Mouse (Mus musculus) forebrain, postnatal 0 days (tissue): ENCODE data around the gene Polr2f. TPM values are rescaled to one million over a fixed set of nuclear protein-coding genes. Genes with fewer than 3 reads are reported as not detected.
A peak's percentile ranks its signal among the peaks of the same experiment; 100 is the strongest.

Experiments used
- ATAC-seq: fragments of 200-750 bp; cut with Nextera tagmentation; 2 replicates; pipeline ENCODE4 v1.8.0; 2017; ENCODE audit warnings: mild to moderate bottlenecking, moderate library complexity
- DNase-seq: peaks from one replicate; pipeline ENCODE4 v3.0.0-alpha.2; 2015
- H3K27ac ChIP-seq: fragments of 300-500 bp; sonication (generic); 2 replicates; pipeline ENCODE4 v1.5.1; 2014; ENCODE audit warnings: low read depth, mild to moderate bottlenecking, antibody characterized with exemption, low read length, moderate library complexity, mixed read lengths
- H3K27me3 ChIP-seq: fragments of 300-500 bp; sonication (generic); 2 replicates; pipeline ENCODE4 v1.6.1; 2014; ENCODE audit warnings: mild to moderate bottlenecking, low read length, mixed read lengths; ENCODE audit not compliant: insufficient read depth
- H3K36me3 ChIP-seq: fragments of 300-500 bp; sonication (generic); 2 replicates; pipeline ENCODE4 v1.6.1; 2014; ENCODE audit warnings: mild to moderate bottlenecking, moderate library complexity; ENCODE audit not compliant: insufficient read depth
- H3K4me1 ChIP-seq: fragments of 300-500 bp; sonication (generic); 2 replicates; pipeline ENCODE4 v1.6.1; 2014; ENCODE audit warnings: antibody characterized with exemption; ENCODE audit not compliant: insufficient read depth
- H3K4me2 ChIP-seq: fragments of 300-500 bp; sonication (generic); 2 replicates; pipeline ENCODE4 v1.6.1; 2014; ENCODE audit warnings: low read depth, mild to moderate bottlenecking, moderate library complexity
- H3K4me3 ChIP-seq: fragments of 300-500 bp; sonication (generic); 2 replicates; pipeline ENCODE4 v1.5.1; 2014; ENCODE audit warnings: low read depth, low read length, mixed read lengths
- H3K9ac ChIP-seq: fragments of 300-500 bp; sonication (generic); 2 replicates; pipeline ENCODE4 v1.6.1; 2014; ENCODE audit warnings: mild to moderate bottlenecking
- H3K9me3 ChIP-seq: fragments of 300-500 bp; sonication (generic); 2 replicates; pipeline ENCODE4 v1.6.1; 2016; ENCODE audit warnings: low read length
- CTCF ChIP-seq: sonication (generic); IDR thresholded peaks from 2 replicates; pipeline ENCODE4 v1.5.1; 2016; ENCODE audit warnings: antibody characterized with exemption, control low read depth, low read depth
- WGBS: fragments of 180-500 bp; shearing (Covaris S2); extraction: QIAGEN DNeasy Blood & Tissue Kit; methylation state at CpG from one replicate; pipeline ENCODE4 v1.1.7; 2014; 5-methylcytosine and 5-hydroxymethylcytosine counted together
- polyA plus RNA-seq: library from polyadenylated mRNA; unstranded; fragments of >200 nt; fragmentation: Nextera tagmentation; extraction: Ambion mirVana; gene quantifications from 2 replicates; pipeline ENCODE4 v1.2.1, GENCODE M21; 2015
- total RNA-seq: library from RNA; depleted of rRNA; stranded (reverse); fragments of >200 nt; gene quantifications from 2 replicates; pipeline ENCODE4 v1.2.3, GENCODE M21; 2014

Gene Polr2f
- total and polyA plus RNA-seq, 2 experiments from 2014 or later, result 48.6 to 362 TPM

- peaks cover 80% of the 10 kb centered on the region for H3K36me3 ChIP-seq
- H3K4me3 ChIP-seq, result no peak overlapping the region
- no peak for DNase-seq
- H3K9ac ChIP-seq, result no peak overlapping the region
- TF ChIP-seq CTCF, result peak; percentile 55
- no peaks in the 10 kb centered on the region for H3K27me3 ChIP-seq
- no peak overlapping the region for H3K27ac ChIP-seq
- H3K4me1 ChIP-seq, result no peaks in the 10 kb centered on the region
- no peaks in the 10 kb centered on the region for H3K9me3 ChIP-seq
- no peak for ATAC-seq
- H3K4me2 ChIP-seq, result no peak overlapping the region
- 96% methylated on average over 5 of the region's 5 CpGs for WGBS
Observed at GRCm38 (mm10) chr15:79128208-79128607, 12.6 kb upstream of the Polr2f start.

GRCm38 (mm10) chr15:79129311-79129710 is 11.5 kb upstream of the Polr2f start:
- H3K27ac ChIP-seq, result no peak overlapping the region
- DNase-seq (no peak), ATAC-seq (no peak)
- H3K4me2 ChIP-seq, result no peak overlapping the region
- H3K4me1 ChIP-seq, result no peaks in the 10 kb centered on the region
- H3K4me3 ChIP-seq, result no peak overlapping the region
- peaks cover 80% of the 10 kb centered on the region for H3K36me3 ChIP-seq
- H3K9ac ChIP-seq, result no peak overlapping the region
- WGBS, result 87% methylated on average over 7 of the region's 7 CpGs
- no peaks in the 10 kb centered on the region for H3K9me3 ChIP-seq
- no peaks in the 10 kb centered on the region for H3K27me3 ChIP-seq
- TF ChIP-seq CTCF, result no peak

GRCm38 (mm10) chr15:79130782-79131181 is 10.0 kb upstream of the Polr2f start:
- no peak overlapping the region for H3K27ac ChIP-seq
- 78% methylated on average over 10 of the region's 10 CpGs for WGBS
- no peaks in the 10 kb centered on the region for H3K4me1 ChIP-seq
- H3K27me3 ChIP-seq, result no peaks in the 10 kb centered on the region
- DNase-seq, result no peak
- ATAC-seq, result no peak
- no peak overlapping the region for H3K9ac ChIP-seq
- H3K9me3 ChIP-seq, result no peaks in the 10 kb centered on the region
- H3K4me2 ChIP-seq, result no peak overlapping the region
- H3K4me3 ChIP-seq, result no peak overlapping the region
- TF ChIP-seq CTCF, result no peak
- peaks cover 71% of the 10 kb centered on the region for H3K36me3 ChIP-seq

GRCm38 (mm10) chr15:79131442-79131841 is 9.4 kb upstream of the Polr2f start:
- Histone ChIP-seq H3K27me3 (no peaks in the 10 kb centered on the region), H3K27ac (no peak overlapping the region), H3K4me1 (no peaks in the 10 kb centered on the region), H3K36me3 (peaks cover 64% of the 10 kb centered on the region), H3K4me2 (no peak overlapping the region), H3K9me3 (no peaks in the 10 kb centered on the region), H3K9ac (no peak overlapping the region), H3K4me3 (no peak overlapping the region)
- WGBS, result 66% methylated on average over 7 of the region's 7 CpGs
- no peak for ATAC-seq
- no peak for DNase-seq
- no peak for TF ChIP-seq CTCF

DNA sequence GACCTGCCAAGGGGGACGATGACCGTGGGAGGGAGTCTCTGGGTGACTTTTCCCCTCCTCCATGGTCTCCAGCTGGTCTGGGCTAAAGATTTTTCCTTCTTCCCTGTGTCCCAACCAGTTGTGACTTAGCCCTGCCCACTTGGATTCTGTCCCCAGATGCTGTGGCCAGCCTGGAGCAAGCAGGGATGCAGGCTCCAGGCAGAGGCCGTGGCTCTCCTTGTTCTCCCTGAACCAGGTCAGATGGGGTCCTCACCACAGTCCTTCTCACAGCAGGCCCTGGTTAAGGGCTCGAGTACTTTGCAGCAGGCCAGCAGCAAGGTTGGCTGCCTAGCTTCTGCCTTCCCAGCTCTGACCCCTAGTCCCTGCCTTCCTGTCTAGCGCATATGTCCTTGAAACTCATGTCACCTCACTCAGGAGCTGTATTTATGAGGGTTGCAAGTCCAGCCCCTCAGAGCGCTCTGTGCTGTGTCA is 7.6 kb upstream of the Polr2f start:
- WGBS, result 90% methylated on average over 6 of the region's 6 CpGs
- H3K9me3 ChIP-seq, result no peaks in the 10 kb centered on the region
- peaks cover 49% of the 10 kb centered on the region for H3K36me3 ChIP-seq
- H3K4me3 ChIP-seq, result no peak overlapping the region
- H3K4me1 ChIP-seq, result no peaks in the 10 kb centered on the region
- DNase-seq (no peak), ATAC-seq (no peak)
- H3K4me2 ChIP-seq, result no peak overlapping the region
- TF ChIP-seq CTCF, result no peak
- H3K27ac ChIP-seq, result no peak overlapping the region
- no peaks in the 10 kb centered on the region for H3K27me3 ChIP-seq
- no peak overlapping the region for H3K9ac ChIP-seq

GRCm38 (mm10) chr15:79134496-79135270 is 6.1 kb upstream of the Polr2f start:
- Histone ChIP-seq H3K36me3 (peaks cover 44% of the 10 kb centered on the region), H3K27me3 (no peaks in the 10 kb centered on the region), H3K4me2 (no peak overlapping the region), H3K9ac (no peak overlapping the region), H3K27ac (no peak overlapping the region), H3K9me3 (no peaks in the 10 kb centered on the region), H3K4me1 (no peaks in the 10 kb centered on the region), H3K4me3 (no peak overlapping the region)
- ATAC-seq (no peak), DNase-seq (no peak)
- WGBS, result 80% methylated on average over 9 of the region's 9 CpGs
- no peak for TF ChIP-seq CTCF

- Histone ChIP-seq H3K36me3 (peaks cover 37% of the 10 kb centered on the region), H3K27me3 (no peaks in the 10 kb centered on the region), H3K4me1 (no peaks in the 10 kb centered on the region), H3K9ac (no peak overlapping the region), H3K27ac (no peak overlapping the region), H3K9me3 (no peaks in the 10 kb centered on the region), H3K4me3 (no peak overlapping the region), H3K4me2 (no peak overlapping the region)
- DNase-seq (no peak), ATAC-seq (no peak)
- 77% methylated on average over 9 of the region's 9 CpGs for WGBS
- no peak for TF ChIP-seq CTCF
Observed at GRCm38 (mm10) chr15:79135332-79135731, 5.5 kb upstream of the Polr2f start.
